Mouse (Mus musculus) thymus, postnatal 0 days (tissue): ENCODE results near the gene Bri3bp. TPM values are rescaled to one million over a fixed set of nuclear protein-coding genes. Genes with fewer than 3 reads are reported as not detected.
A peak's percentile ranks its signal among the peaks of the same experiment; 100 is the strongest.
"Not testable (repeated sequence)": the region's sequence is repeated elsewhere in the genome, so short reads cannot be mapped to it uniquely, and the experiment has no call there.

Source experiments
- DNase-seq: peaks from one replicate; pipeline ENCODE4 v3.0.0-alpha.2; 2015; ENCODE audit warnings: low spot score
- polyA plus RNA-seq: library from polyadenylated mRNA; unstranded; fragments of >200 nt; fragmentation: Nextera tagmentation; extraction: Ambion mirVana; gene quantifications from 2 replicates; pipeline ENCODE4 v1.2.1, GENCODE M21; 2015

Bri3bp gene
- polyA plus RNA-seq, 1 experiment from 2014 or later: 37.3 TPM

DNA sequence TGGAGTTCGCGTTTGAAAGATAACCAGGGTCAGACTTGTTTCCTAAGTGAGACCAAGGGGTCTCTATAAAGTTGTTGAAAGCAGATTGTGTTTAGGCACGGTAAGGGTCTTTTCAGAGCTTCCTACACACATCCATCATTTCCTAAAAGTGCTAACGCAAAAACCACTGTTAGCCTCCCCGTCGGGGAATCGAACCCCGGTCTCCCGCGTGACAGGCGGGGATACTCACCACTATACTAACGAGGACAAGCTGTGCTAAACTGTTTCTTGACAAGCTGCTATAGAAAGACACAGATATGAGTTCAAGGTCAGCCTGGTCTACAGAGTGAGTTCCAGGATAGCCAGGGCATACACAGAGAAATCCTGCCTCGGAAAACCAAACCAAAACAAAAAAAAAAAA is 32.5 kb upstream of the Bri3bp start:
- DNase-seq: peak; percentile 89

DNA sequence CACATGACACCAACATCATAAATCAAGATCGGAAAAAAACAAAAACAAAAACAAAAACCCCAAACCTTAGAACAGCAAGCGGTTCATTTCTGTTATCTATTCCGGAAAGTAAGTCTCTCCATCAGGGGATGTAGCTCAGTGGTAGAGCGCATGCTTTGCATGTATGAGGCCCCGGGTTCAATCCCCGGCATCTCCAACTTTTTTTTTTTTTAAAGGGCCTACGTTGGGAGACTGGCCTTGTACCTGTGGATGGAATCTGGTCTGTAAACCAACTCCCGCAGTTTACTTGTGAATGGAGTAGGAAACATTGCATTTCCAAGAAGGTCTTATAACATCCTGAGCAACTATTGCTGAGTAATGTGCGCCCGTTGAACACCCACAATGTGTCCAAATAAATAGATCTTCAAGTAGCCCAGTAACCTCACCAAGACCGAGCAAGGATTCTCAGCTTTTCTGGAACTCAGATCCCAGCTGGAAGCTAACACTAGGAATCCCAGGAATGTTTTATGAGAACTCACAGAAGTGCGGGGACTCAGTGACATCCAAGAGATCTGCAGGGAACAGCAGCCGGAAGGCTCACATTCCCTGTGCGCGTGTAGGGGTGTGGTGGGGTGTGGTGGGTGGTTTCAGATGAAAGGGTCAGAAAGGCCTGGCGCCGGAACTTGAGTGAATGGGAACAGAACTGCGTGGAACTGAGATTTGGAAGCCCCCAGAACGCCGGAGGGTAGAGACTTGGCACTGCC is 31.8 kb upstream of the Bri3bp start:
- DNase-seq: peak; percentile 69

DNA sequence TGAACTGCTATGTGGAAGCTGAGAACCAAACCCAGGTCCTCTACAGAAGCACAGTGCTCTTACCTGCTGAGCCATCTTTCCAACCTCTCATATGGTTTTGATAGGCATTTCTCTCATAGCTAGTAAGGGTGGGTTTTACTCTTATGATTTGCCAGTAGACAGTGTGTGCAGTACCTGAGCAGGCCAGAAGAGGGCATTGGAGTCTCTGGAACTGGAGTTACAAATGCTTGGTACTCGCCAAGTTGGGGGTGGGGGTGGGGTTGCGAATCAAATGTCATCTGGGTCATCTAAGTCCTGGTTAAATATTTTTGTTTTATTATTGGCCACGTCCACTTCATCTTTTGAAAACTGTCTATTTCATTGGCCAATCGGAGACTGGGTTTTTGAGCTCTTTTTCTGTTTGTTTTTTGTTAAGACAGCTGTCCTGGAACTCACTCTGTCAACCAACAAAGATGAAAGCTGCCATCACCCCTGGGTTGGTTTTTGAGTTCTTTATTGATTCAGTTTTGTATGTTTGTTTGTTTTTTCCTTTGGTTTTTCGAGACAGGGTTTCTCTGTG is 29.3 kb upstream of the Bri3bp start:
- DNase-seq: peak; percentile 78

DNA sequence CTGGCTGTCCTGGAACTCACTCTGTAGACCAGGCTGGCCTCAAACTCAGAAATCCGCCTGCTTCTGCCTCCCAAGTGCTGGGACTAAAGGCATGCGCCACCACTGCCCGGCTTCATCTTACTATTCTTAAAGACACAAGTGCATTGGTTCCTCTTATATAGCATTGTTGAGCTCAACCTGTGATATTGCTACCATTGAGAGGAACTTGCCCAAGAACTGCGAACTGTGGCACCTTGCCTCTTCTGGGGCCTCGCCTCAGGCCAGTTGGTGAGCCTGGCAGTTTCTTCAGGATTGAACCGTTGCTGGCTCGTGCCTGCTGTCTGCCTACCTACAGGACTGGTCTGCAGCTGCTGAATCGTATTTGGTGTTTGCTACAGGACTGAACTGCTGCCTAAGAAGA is 28.8 kb upstream of the Bri3bp start:
- DNase-seq: not testable (repeated sequence)

DNA sequence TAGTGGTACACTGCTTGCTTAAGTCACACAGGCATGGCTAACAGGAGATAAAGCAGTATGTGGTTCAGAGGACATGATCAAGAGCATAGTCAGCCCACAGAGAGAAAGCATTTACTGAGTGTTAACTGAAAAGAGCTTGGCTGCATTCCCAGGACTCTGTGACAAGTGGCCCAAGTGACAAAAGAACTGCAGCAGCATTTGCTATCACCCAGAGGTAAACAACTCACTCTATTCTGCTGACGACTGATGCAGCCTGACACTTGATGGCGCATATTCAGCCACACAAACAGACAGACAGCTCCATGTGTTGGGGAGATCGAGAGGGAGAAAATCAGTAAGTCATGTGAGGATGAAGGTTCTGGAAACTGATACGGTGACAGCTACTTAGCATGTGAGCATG is 27.6 kb upstream of the Bri3bp start:
- DNase-seq: no peak

DNA sequence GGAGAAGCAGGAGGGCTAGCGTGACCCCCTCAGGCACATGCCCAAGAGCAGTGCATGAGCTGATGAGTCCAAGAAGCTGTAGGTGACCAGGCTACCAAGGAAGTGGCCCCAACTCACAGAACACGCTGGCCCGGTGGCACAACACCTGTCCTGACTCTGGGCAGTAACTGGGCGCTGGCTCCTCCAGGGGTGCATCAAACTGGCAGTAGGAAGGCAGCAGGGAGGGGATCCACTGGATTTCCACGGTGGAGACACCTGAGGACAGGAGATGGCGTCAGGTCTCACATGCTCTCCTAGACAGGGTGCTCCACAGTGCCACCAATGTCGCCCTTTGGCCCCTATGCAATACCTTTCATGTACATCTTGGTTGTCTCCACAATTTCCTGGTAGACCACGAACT is 25.2 kb upstream of the Bri3bp start:
- no peak for DNase-seq

DNA sequence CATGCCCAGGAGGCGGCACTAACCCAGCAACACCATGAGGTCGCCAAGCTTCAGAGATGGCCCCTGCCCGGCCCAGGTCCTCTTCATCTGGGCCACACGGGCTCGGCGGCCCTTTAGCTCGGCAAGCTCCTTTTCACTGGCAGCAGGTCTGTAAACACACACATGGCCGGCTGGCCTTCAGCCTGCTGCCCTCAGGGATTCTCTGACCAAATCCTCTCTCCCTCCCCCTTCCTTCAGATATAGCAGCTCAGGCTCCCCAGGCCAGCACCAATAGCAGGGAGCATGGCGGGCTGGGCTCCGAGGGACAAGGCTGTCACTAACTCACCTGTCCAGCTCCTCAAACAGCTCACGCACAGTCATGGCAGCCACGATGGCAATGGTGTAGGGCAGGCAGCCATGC is 22.7 kb upstream of the Bri3bp start:
- no peak for DNase-seq

DNA sequence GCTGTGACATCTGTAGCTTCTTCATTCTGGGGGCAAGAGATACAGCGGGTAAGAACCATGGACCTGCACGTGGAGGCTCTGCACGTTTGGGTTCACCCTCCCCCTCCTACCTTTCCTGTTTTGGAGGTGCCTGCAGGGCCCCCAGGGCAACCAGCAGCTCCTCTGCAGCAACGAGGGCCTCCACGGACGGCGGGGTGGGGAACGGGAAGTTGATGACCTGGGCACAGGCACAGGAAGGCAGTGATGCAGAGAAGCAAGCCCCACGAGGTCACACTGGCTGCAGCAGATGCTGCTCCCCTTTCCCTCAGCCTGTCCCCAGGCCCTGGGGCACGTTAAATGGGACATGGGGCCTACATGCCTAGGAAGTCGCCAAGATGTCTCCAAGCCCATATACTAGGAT is 22.2 kb upstream of the Bri3bp start:
- no peak for DNase-seq

DNA sequence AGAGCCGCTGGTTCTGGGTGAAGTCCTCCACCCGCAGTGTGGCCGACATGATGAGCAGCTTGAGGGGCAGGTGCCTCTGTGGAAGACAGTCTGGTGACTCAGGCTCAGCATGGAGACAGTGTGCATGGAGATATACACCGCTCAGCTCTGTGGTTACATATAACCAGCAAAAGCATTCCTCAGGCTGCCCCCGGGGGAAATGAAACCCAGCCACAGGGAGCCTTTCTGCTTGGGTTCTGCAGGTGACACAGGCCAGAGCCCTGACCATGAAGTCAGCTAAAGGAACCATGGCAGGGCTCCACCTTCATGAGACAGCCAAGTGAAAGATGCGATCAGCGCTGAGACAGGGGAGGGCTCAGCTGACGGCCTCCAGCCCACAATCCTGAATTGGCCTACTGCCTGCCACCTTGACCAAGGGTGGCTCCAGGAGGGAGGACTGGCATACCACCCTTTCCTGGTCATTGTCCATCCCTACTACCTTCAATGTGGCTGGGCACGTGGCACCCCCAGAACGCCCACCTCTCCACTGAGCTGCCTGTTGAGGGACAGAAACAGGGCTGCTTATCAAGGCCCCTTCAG is 15.6 kb upstream of the Bri3bp start:
- DNase-seq: no peak

DNA sequence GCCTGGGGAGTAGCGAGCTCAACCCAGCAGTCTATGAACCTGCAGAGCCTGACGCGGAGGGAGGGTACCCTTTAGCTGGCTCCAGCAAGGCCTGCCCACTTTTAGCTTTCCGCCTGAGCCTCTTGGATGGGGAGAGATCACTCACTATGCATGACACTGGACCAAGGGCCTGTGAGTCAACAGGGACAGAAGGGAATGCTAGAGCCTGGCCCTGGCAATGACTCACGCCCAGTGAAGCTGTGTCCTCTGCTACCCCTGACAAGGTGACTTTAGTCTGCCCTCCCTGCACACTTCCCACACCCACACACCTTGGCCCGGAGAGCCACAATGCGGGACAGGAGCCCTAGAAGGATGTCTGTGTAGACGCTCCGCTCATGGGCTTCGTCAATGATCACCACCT is 15.0 kb upstream of the Bri3bp start:
- DNase-seq: no peak

DNA sequence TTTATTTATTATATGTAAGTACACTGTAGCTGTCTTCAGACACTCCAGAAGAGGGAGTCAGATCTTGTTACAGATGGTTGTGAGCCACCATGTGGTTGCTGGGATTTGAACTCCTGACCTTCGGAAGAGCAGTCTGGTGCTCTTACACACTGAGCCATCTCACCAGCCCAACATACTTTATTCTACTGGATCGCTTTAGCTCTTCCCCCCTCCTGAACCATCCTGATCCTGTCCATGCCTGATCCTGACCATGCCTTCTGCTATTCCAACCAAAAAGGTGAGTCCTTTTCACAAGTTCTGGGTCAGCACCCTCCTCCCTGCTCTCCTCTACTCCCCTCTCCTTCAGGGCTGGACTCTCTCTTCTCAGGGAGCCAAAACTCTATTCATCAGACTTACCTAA is 9.0 kb upstream of the Bri3bp start:
- not testable (repeated sequence) for DNase-seq

DNA sequence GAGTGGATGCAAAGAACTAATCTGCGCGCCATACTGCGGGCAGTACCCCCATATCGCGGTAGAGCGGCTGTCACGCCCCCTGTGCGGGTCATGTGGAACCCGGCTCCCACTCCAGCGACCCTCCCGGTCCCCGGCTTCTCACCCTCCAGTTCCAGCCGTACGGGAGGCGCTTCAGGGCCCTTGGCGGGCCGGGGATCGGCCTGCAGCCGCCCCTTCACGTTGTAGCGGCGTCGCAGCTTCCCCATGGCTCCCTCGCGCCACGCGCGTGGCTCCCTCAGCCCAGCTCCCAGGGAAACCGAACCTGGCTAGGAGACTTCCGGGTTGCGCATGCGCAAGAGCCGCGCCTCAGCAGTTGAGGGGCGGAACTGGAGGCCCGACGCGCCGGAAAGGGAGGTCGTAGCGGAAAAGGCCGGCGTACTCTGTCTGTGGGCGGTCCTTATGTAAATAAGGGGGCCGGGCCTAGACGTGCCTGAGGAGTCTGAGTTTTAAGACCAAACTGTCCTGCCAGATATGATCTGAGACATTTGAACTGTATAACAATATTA is 7.5 kb upstream of the Bri3bp start, which contains the start of gene Dhx37:
Gene Dhx37, minus strand, starts transcription at position 329 of the 545 bp plus-strand sequence.
- DNase-seq: peak; percentile 97

DNA sequence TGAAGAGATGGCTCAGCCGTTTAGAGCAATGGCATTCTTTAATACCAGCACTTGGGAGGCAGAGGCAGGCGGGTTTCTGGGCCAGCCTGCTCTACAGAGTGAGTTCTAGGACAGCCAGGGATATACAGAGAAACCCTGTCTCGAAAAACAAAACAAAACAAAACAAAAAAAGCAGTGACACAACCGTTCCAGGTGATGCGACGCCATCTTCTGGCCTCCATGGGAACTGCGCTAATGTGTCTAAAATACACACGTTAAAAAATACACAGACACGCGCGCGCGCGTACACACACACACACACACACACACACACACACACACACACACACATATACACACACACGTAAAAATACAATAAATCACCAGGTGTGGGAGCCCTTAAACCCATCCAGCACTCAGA is 7.0 kb upstream of the Bri3bp start:
- not testable (repeated sequence) for DNase-seq

DNA sequence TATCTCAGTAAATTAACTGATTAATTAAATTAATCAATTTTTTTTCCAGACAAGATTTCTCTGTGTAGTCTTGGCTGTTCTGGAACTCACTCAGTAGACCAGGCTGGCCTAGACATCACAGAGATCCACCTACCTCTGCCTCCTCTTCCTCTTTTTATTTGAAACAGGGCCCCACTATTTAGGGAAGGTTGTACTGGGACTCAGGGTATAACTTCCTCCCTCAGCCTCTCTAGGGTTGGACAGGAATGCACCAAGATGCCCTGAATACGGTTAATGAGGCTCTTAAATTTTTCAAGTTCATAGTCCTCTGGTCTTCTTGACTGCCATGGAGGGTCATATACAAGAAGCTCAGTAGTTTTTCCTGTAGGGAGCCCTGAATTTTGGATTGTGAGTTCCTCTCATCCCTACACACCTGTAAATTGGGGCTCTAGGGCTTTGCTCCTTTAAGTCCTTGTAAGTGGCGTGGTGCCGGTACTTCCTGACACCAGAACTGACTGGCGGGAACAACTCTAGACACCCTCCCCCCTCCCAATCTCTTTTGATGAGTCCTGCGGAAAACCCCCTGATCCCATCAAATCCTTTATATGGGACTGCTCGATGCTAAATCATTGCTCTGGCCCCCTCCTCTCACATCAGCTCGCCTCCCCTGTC is 660 bp upstream of the Bri3bp start:
- no peak for DNase-seq

DNA sequence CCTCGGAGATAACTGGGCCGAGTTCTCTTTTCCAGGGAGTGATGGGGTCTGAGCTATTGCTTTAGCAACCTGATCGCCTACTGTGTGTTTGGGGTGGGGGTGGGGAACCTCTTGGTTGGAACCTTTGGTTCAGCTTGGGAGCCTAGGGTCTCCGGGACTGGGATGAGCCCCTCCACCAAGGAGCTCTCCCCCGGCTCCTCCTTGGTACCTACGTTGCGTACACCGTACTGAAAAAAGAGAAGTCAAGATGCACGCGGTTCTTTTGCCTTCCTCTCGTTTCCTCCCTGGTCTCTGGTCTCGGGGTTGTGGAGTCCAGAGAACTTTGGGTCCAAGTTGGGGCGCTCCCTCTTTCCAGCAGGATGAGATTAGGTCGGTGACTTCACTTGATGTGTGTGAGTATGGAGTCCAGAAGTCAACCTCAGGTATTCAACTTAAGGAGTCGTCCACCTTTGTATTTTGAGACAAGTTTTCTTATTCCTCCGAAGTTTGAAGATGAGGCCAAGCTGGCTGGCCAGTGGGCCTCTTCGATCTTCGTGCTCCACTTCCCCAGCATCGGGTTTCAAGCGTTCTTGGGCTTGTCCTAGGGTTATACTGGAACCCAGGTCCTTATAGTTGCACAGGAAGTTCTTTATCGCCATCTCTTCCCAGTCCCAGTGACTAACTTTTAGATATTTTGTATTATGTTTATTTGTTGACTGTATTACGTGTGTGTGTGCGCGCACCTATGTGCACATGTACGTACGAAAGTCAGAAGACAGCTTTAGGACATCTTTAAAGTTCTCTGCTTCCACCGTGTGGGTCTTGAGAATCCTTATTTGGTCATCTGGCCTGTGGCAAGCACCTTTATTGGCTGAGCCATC is 998 bp downstream of the Bri3bp start:
- DNase-seq: peak; percentile 29

DNA sequence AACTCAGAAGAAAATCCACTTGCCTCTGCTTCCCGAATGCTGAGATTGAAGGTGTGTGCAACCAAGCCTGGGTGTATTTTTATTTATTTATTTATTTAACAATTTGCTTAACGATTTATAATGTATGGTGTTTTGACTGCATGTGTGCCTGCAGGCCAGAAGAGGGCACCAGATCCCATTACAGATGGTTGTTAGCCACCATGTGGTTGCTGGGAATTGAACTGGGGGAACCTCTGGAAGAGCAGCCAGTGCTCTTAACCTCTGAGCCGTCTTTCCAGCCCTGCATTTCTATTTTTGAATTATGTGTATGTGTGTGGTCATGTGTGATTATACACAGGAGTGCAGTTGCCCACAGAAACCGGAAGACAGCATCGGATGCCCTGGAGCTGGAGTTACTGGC is 2.0 kb downstream of the Bri3bp start:
- DNase-seq: no peak

DNA sequence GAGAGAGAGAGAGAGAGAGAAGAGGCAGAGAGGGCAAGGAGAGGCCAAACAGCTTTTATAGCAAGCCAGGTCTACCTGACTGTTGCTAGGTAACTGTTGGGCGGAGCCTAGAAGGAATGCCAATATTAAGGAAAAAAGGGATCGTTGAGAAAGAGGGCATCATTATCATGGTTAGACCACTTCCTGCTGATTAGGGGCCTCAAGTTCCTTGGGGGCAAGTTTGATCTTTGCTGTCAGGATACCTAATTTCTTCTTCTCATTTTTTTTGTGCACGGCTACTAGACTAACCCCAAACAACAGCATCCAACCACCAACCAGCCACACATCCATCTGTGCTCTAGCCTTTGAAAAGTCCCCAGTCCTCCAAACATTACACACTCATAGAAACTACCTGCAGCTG is 2.5 kb downstream of the Bri3bp start:
- DNase-seq: peak; percentile 34

DNA sequence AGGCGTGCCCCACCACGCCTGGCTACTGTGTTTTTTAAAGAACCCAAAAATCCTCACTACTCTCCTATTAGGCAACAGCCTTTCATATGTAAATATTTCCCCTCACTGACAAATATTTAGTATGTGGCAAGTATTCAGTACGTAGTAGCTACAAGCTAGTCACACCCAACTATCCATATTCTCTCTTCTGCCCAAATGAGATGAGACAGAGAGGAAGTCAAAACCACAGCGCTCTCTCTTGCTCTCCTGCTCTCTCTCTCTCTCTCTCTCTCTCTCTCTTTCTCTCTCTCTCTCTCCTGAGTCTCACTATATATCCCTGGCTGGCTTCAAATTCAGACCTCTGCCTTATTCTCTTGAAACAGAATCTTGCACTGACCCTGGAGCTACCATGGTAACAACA is 3.2 kb downstream of the Bri3bp start:
- DNase-seq: peak; percentile 52

DNA sequence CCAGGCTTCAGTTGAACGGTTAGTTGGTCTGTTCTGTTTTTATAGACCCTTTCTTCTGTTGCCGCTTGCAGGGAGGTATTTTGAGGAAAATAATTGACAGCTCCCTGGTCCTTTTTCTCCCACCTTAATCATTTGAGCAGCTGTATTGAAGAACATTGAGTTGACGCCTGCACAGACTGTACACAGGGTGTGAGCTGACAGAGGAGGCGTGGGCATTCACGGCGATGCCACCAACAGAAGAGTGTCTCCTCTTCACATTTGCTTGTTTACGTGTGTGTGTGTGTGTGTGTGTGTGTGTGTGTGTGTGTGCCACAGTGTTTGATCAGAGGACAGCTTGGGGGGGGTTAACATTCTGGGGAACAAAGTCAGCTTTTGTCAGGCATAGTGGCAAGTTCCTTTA is 5.0 kb downstream of the Bri3bp start:
- DNase-seq: no peak

DNA sequence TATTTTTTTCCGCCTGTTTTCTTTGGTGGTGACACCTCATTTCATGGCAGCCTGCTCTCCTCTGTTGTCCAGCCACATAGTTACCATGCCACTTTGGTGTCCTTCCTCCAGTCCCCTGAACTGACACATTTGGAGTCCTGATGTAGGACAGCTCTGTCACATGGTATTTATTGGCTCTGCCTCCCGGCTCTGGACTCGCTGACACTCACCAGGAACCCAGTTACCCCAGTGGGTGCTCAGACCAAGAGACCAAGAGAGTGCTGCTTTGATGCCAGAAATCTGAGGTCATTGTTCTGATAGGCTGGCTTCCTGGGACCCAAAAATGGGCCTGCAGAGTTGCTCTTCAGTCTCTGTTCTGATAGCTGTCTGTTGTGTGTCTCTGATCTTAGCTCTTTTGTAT is 6.7 kb downstream of the Bri3bp start:
- no peak for DNase-seq

DNA sequence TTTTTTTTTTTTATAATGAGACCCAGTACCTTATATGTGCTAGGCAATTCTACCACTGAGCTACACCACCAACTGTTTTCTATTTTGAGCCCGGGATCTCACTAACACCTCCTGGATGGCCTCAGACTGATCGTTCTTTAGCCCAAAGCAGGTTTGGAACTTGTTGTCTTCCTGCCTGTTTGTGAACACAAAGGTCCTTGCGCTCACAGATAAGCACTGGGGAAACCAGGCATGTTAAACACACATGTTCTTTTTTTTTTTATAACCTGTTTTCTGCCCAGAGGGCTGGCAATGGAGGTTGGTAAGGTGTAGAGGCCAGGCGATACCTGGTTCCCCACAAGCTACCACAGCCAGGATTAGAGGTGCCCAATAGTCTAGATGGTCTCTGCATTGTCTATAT is 7.3 kb downstream of the Bri3bp start:
- no peak for DNase-seq
